Mouse (Mus musculus) gastrocnemius, postnatal 10 days (tissue): Measurements from ENCODE around the gene Nr1h5. TPM values are rescaled to one million over a fixed set of nuclear protein-coding genes. Genes with fewer than 3 reads are reported as not detected.

ENCODE experiments used
- total RNA-seq, 2 experiments: library from RNA; stranded (reverse); gene quantifications; 2 replicates each; pipeline ENCODE4 v1.2.3; 2021

The Nr1h5 gene
- total RNA-seq, 2 experiments from 2014 or later = not detected

Other genes with a start within 250 kb of the Nr1h5 start
- gene Tspan2, start 229.6 kb downstream of the Nr1h5 start, total RNA-seq = 10 to 100 TPM; 14.9 to 19.6 TPM
- gene Tshb, start 181.4 kb downstream of the Nr1h5 start, total RNA-seq = not detected
- under 1 TPM in 1 of 2 experiments, not detected in 1; 0.14 TPM for gene Sycp1, start 28.0 kb downstream of the Nr1h5 start, total RNA-seq
- 10 to 100 TPM; 82.6 to 88.0 TPM for gene Sike1, start 31.6 kb upstream of the Nr1h5 start, total RNA-seq
- 100 to 1,000 TPM; 466 to 483 TPM for gene Csde1, start 56.3 kb upstream of the Nr1h5 start, total RNA-seq
- gene Nras, start 94.2 kb upstream of the Nr1h5 start, total RNA-seq = 10 to 100 TPM; 94.1 to 96.3 TPM
- 100 to 1,000 TPM; 548 to 639 TPM for gene Ampd1, start 109.9 kb upstream of the Nr1h5 start, total RNA-seq
- gene Dennd2c, start 138.5 kb upstream of the Nr1h5 start, total RNA-seq = 1 to 10 TPM; 5.9 to 8.6 TPM
- gene Bcas2, start 207.5 kb upstream of the Nr1h5 start, total RNA-seq = 10 to 100 TPM; 53.5 to 55.6 TPM